Mouse (Mus musculus): ENCODE measurements around the gene P3h2.

The P3h2 gene

GRCm38 (mm10) chr16:25977210-25977609, 128.4 kb downstream of the P3h2 start:
- WGBS = 94% methylated on average over 2 of the region's 2 CpGs

GRCm38 (mm10) chr16:25971285-25971684, 134.3 kb downstream of the P3h2 start:
- 94% methylated on average over 7 of the region's 7 CpGs for WGBS

DNA sequence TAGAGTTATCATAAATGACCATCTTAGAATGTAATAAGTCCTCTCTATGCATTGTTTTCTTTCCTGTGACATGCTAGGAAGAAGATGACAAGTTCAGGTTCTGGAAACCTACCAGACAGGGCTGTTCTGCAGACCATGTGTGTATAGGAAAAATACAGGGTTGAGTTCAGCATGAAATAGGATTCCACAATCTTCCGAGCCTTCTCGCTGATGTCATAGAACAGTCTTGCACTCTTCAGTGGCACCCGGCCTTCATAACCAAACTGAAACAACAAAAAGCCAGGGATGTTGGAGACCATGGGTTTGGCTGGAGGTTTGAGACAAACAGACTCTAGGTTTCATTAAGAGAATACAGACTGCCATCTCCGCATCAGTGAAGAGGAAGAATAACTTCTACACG, 134.9 kb downstream of the P3h2 start:
- WGBS = 94% methylated on average over 5 of the region's 5 CpGs

DNA sequence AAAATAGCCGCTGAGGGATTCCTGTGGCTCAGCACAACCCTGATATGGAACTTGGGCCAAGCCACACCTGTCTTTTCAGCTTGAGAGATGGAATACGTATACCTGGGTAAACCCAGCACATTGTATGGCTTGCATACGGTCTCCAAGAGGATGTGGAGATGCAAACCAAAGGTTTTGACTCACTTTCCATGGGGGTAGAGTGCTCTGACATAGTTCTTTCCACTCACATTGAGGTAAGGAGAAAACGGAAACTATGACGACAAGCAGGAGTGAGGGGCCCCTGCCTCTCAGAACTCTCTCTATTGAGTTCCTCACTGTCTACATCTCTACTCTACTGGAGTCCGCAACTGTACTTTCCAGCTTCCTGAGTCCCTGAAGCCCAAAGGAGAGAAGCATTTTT, 135.4 kb downstream of the P3h2 start:
- 95% methylated on average over 6 of the region's 6 CpGs for WGBS

- 5% methylated on average over 3 of the region's 3 CpGs for WGBS
These were observed 138.3 kb downstream of the P3h2 start for GRCm38 (mm10) chr16:25967297-25967696.

- WGBS = 16% methylated on average over 3 of the region's 3 CpGs
These were observed 141.7 kb downstream of the P3h2 start for GRCm38 (mm10) chr16:25963856-25964255.

DNA sequence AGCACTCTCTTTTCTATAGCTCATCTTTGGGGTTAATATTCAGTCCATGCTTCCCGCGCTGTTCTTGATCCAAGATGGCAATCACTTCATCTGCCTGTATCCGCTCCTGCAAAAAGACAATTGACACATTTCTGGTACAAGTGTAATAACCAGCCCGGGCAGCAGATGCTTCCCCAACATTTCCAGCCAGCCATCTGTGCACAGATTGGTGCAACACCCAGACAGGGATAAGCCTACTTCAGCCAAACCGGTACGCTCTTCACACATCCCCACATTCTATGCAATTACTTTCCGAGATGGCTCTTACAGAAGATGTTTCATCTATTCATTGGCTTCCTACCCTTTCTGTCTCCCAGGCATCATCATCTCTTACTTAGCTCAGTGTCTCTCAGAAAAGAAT, 145.2 kb downstream of the P3h2 start:
- WGBS = 53% methylated on average over 7 of the region's 7 CpGs

GRCm38 (mm10) chr16:25959929-25960328, 145.7 kb downstream of the P3h2 start:
- 63% methylated on average over 5 of the region's 5 CpGs for WGBS

GRCm38 (mm10) chr16:25958650-25959238, 146.8 kb downstream of the P3h2 start:
- WGBS = 76% methylated on average over 7 of the region's 7 CpGs

DNA sequence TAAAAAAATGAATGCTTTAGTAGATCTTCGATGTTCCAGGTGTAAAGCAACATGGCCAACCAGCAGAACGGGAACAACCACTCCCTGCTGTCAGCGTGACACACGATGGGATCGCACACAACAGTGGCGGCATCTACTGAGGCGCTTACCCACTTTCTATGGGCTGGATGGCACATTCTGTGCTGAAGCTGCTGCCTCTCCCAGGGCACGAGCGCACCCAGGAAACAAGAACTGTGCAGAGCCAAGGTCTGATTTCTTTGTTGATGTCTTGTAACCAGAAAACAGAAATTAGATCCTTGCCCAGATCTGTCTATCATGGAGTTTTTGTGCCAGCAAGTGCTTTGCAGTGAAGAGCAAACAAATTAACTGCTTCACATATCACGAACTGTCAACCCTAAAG, 147.4 kb downstream of the P3h2 start:
- 73% methylated on average over 10 of the region's 10 CpGs for WGBS

- 85% methylated on average over 6 of the region's 6 CpGs for WGBS
These were observed 148.8 kb downstream of the P3h2 start for GRCm38 (mm10) chr16:25956831-25957230.

GRCm38 (mm10) chr16:25954614-25955013, 151.0 kb downstream of the P3h2 start:
- 91% methylated on average over 3 of the region's 3 CpGs for WGBS

- 89% methylated on average over 5 of the region's 5 CpGs for WGBS
These were observed 152.2 kb downstream of the P3h2 start for GRCm38 (mm10) chr16:25953359-25953758.

DNA sequence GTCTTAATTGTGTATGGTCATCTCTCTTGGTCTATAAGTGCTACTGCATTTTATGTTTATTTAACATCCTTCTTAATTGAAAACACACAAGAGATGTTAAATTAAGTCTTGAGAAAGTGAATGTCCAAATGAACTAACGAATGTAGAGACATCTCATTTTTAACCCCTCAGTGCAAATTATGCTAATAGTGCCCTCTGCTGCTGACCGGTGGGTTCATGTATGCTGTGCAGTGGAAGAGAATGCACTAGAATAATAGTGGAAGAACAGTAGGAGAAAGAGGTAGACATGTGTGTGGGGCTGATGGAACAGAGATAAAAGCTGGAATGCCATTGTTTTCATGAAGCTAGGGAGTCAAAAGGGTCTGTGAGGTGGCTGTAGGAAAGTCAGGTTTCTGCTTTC, 153.6 kb downstream of the P3h2 start:
- 43% methylated on average over 2 of the region's 2 CpGs for WGBS

- WGBS = 68% methylated on average over 1 of the region's 1 CpGs
These were observed 157.5 kb downstream of the P3h2 start for GRCm38 (mm10) chr16:25948067-25948466.

GRCm38 (mm10) chr16:25945151-25945955, 160.2 kb downstream of the P3h2 start:
- 45% methylated on average over 12 of the region's 12 CpGs for WGBS

GRCm38 (mm10) chr16:25942261-25942660, 163.3 kb downstream of the P3h2 start:
- WGBS = 76% methylated on average over 4 of the region's 4 CpGs

- 87% methylated on average over 2 of the region's 2 CpGs for WGBS
These were observed 171.4 kb downstream of the P3h2 start for GRCm38 (mm10) chr16:25934181-25934580.

GRCm38 (mm10) chr16:25912185-25912584, 193.4 kb downstream of the P3h2 start:
- 75% methylated on average over 1 of the region's 1 CpGs for WGBS
